Mouse (Mus musculus) G1E (cell line): ENCODE measurements around the gene Trrap.

Experiments
- CTCF ChIP-seq: IDR thresholded peaks from 2 replicates; pipeline ENCODE4 v1.5.1; 2012; ENCODE audit warnings: low read depth, low read length, inconsistent platforms, mixed read lengths
- GATA1 ChIP-seq: IDR thresholded peaks from 2 replicates; pipeline ENCODE4 v1.6.1; 2012; ENCODE audit warnings: borderline replicate concordance, low read length, inconsistent platforms, mixed read lengths
- GATA2 ChIP-seq: IDR thresholded peaks from 2 replicates; pipeline ENCODE4 v1.6.1; 2012; ENCODE audit warnings: low read depth, low read length, inconsistent platforms, borderline replicate concordance
- TAL1 ChIP-seq: conservative IDR thresholded peaks from 2 replicates; pipeline ENCODE4 v1.6.1; 2012; ENCODE audit warnings: low read depth, low read length, inconsistent platforms, mixed read lengths

- TF ChIP-seq CTCF = no peak
- no peak for TF ChIP-seq GATA1
- TF ChIP-seq GATA2 = no peak
- no peak for TF ChIP-seq TAL1
Measured at GRCm38 (mm10) chr5:144859284-144859683, 91.8 kb downstream of the Trrap start.
